In the genomic region with DNA sequence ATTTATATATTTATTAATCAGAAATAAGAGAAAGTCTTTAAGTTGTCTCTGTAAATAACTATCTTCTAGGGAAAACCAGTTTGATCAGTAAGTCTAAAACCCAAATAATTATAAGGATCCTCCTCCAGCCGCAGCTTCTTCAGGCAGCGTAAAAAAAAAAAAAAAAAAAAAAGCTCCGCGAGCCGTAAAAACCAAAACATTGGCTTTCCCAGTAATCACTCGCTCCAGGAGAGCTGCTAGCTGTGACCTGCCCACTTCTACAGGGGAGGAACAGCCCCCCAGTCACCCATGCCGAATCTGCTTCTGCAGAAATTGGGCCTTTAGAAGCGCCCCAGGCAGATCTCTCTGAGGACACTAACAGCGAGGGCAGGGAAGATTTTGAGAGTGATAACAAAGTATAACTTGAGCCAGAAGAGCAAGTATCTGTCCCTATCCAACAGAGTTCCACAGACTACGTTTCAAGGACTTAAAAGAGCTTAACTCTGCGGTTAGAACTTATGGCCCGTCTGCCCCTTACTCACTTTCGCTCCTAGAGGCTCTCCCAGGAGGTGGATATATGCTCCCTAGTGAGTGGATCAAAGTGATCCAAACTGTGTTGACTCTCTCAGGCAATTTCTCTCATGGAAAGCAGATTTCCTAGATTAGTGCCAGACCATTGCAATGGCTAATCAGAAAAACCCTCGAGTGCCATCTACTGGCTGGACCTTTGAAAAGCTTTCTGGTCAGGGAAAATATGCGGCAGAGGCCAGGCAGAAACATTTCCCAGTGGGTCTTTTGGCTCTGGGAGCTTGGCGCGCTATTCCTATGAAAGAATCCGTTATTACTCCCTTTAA, we compare ENCODE assay signal across 8 mouse cellular contexts.
A peak's percentile ranks its signal among the peaks of the same experiment; 100 is the strongest.
DNase-seq lines count a peak whose midpoint lies in the region; ATAC-seq lines count a peak whose summit lies in the region.

No protein-coding gene starts in this region.

- H3K9ac ChIP-seq in limb, embryonic 11.5 days (ENCODE audit: low read length), result no peak overlapping the region

- no peak overlapping the region for H3K27ac ChIP-seq in limb, embryonic 11.5 days (replicated peaks; ENCODE audit: low read depth, low read length)

- H3K27me3 ChIP-seq in limb, embryonic 11.5 days (ENCODE audit: control insufficient read depth, insufficient read depth, low read length), result no peaks in the 10 kb centered on the region

- no peaks in the 10 kb centered on the region for H3K36me3 ChIP-seq in limb, embryonic 11.5 days (ENCODE audit: control insufficient read depth, insufficient read depth, low read length)

- WGBS in limb, embryonic 11.5 days, result 40% methylated on average over 18 of the region's 18 CpGs

- no peaks in the 10 kb centered on the region for H3K9me3 ChIP-seq in limb, embryonic 11.5 days (ENCODE audit: control insufficient read depth, low read length)

- H3K4me3 ChIP-seq in limb, embryonic 11.5 days (ENCODE audit: low read depth, low read length), result no peak overlapping the region

- H3K4me1 ChIP-seq in limb, embryonic 11.5 days (ENCODE audit: control insufficient read depth, insufficient read depth, low read length), result no peaks in the 10 kb centered on the region

- no peak for ATAC-seq in limb, embryonic 11.5 days (ENCODE audit: insufficient number of reproducible peaks, low FRiP score, low TSS enrichment, low read depth)
- ATAC-seq in erythroblast, adult 5-6 weeks (replicated peaks; ENCODE audit: low FRiP score, poor library complexity, severe bottlenecking), result no peak

- DNase-seq in thymus, postnatal 25 days, result peak; percentile 10
- DNase-seq in thymus, adult 18-20 months, result no peak
- peak; percentile 56 to 80 for DNase-seq in cerebellum, postnatal 25 days
- peak; percentile 62 for DNase-seq in gonadal fat pad, adult 2 months (ENCODE audit: low read depth)
- peak; percentile 76 for DNase-seq in kidney, adult 9 months
- peak; percentile 68 for DNase-seq in limb, embryonic 11.5 days (ENCODE audit: low spot score)
- peak; percentile 43 for DNase-seq in ovary, postnatal 10 days (ENCODE audit: low spot score)

- H3K4me2 ChIP-seq in limb, embryonic 11.5 days (ENCODE audit: low read depth, severe bottlenecking), result no peak overlapping the region; the same call in 1 of the 2 replicates

Comparison
In these comparisons a context has a peak if more than half of its experiments do, and no peak if none do; other contexts are left out.
1. DNase-seq: peak in thymus, postnatal 25 days (single experiment), cerebellum, postnatal 25 days (2 of 2), gonadal fat pad, adult 2 months (single experiment), kidney, adult 9 months (single experiment), limb, embryonic 11.5 days (single experiment) and ovary, postnatal 10 days (single experiment); none in thymus, adult 18-20 months (0 of 2).